Mouse (Mus musculus) cortical plate, adult 2 months (tissue): ENCODE data around the gene Tarsl2.

Source experiments
- CTCF ChIP-seq: fragments of 200-500 bp; IDR thresholded peaks from 2 replicates; pipeline ENCODE4 v1.5.1; 2011; ENCODE audit warnings: mild to moderate bottlenecking, control low read depth, low read length; ENCODE audit not compliant: insufficient read depth; ENCODE audit errors: extremely low read depth
- POLR2A ChIP-seq: fragments of 200-500 bp; IDR thresholded peaks from 2 replicates; pipeline ENCODE4 v1.6.1; 2011; ENCODE audit warnings: mild to moderate bottlenecking, low read length, control low read depth; ENCODE audit not compliant: insufficient read depth; ENCODE audit errors: extremely low read depth

- TF ChIP-seq CTCF (no peak), POLR2A (no peak)
These were observed 6.0 kb downstream of the Tarsl2 start for GRCm38 (mm10) chr7:65650662-65651061.
